Mouse (Mus musculus): ENCODE results near the gene Scin. TPM values are rescaled to one million over a fixed set of nuclear protein-coding genes. Genes with fewer than 3 reads are reported as not detected.
A peak's percentile ranks its signal among the peaks of the same experiment; 100 is the strongest.

Gene Scin
- polyA plus RNA-seq, 1 experiment from 2014 or later = 0.06 TPM

DNA sequence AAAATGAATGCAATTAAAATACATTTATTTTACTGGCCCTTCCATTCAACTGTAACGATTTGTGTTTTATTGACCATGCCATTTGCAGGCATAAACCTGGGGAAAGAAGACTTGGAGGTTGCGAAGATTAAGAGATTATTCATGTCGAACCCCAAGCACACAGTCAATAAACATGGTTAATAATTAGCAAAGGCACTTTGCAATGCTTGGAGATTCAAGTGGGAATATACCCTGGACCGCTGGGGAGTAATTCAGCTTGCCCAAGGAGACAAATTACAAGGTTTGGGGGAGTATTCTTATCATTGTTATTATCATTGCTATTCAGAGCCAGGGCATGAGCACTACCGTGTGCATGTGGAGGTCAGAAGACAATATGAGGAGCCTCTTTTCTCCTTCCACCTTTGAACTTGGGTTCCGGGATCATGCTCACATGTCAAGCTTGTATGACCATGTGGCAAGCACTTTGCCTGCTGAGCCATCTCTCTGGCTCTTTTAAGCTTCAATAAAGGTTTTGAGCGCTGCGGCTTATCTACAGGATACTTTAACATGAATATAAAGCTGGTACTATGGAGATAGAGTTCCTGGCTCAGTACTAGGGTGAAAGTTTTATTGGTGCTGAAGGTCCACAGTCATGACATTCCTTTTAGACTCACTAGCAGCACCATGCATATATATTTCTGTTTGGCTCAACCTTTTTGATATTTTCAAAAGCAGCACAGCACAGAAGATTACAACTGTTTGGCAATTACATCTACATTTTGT is 5.6 kb upstream of the Scin start:
- ATAC-seq (replicated peaks) = no peak
- Histone ChIP-seq H3K36me3 (replicated peaks) (no peaks in the 10 kb centered on the region), H3K9me3 (no peaks in the 10 kb centered on the region), H3K4me1 (no peaks in the 10 kb centered on the region), H3K4me3 (no peak overlapping the region), H3K27ac (no peak overlapping the region), H3K9ac (no peak overlapping the region), H3K4me2 (no peak overlapping the region), H3K27me3 (replicated peaks) (no peaks in the 10 kb centered on the region)
- 84% methylated on average over 8 of the region's 8 CpGs for WGBS

GRCm38 (mm10) chr12:40134529-40134928 is 501 bp upstream of the Scin start:
- peaks cover 16% of the 10 kb centered on the region for H3K4me1 ChIP-seq
- 45% methylated on average over 11 of the region's 11 CpGs for WGBS
- no peak for ATAC-seq (replicated peaks)

DNA sequence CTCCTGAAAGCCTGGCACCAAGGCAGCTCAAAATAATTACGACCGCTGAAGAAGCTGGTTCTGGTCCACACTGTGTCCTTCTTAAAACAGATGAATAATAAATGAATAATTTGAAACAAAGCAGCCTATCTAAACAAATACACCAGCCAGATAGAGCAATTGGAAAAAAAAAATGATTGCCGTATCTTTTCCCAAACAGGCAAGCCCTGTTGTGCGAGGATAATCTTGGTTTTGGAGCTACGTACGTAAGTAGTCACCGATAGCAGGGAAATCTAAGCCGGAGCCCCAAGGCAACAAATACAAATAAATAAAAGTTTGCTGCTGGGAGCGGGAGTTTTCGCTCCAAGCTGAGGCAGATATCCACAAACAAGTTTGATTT is 845 bp downstream of the Scin start:
- no peak overlapping the region for H3K27ac ChIP-seq
- peak overlapping the region; percentile 95 for H3K4me2 ChIP-seq
- peak overlapping the region; percentile 43 for H3K4me3 ChIP-seq
- no peaks in the 10 kb centered on the region for H3K36me3 ChIP-seq (replicated peaks)
- H3K4me1 ChIP-seq = peaks cover 16% of the 10 kb centered on the region
- H3K9ac ChIP-seq = peak overlapping the region; percentile 41; the same call in 1 of the 2 replicates
- WGBS = 17% methylated on average over 10 of the region's 10 CpGs
- peak; percentile 15 for ATAC-seq (replicated peaks)
- no peaks in the 10 kb centered on the region for H3K9me3 ChIP-seq
- H3K27me3 ChIP-seq (replicated peaks) = peaks cover 19% of the 10 kb centered on the region

More at GRCm38 (mm10) chr12:40134529-40134928, 501 bp upstream of the Scin start:
- Histone ChIP-seq H3K27me3 (replicated peaks) (peaks cover 19% of the 10 kb centered on the region), H3K9ac (no peak overlapping the region), H3K9me3 (no peaks in the 10 kb centered on the region), H3K36me3 (replicated peaks) (no peaks in the 10 kb centered on the region), H3K27ac (no peak overlapping the region), H3K4me2 (peak overlapping the region; percentile 95), H3K4me3 (peak overlapping the region; percentile 43; the same call in 1 of the 2 replicates)

DNA sequence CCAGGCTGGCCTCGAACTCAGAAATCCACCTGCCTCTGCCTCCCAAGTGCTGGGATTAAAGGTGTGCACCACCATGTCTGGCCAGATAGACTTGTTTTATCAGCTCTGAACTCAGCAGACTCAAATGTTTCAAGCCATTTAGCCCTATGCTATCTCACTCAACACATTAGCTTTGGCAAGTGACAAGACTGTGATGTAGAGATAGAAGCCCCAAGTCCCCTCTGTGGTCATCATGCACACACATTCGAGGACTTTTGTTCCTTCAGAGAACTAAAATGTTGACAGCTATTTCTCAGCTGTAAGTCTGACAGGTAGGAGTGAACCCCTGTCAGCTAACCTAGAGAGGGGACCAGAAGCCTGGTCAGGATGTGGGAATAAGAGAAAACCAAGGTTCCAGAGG is 15.2 kb downstream of the Scin start:
- Histone ChIP-seq H3K4me1 (no peaks in the 10 kb centered on the region), H3K27me3 (replicated peaks) (no peaks in the 10 kb centered on the region), H3K36me3 (replicated peaks) (no peaks in the 10 kb centered on the region), H3K4me2 (no peak overlapping the region), H3K9me3 (no peaks in the 10 kb centered on the region), H3K9ac (no peak overlapping the region), H3K27ac (no peak overlapping the region), H3K4me3 (no peak overlapping the region)
- no peak for ATAC-seq (replicated peaks)
- 71% methylated on average over 2 of the region's 2 CpGs for WGBS

DNA sequence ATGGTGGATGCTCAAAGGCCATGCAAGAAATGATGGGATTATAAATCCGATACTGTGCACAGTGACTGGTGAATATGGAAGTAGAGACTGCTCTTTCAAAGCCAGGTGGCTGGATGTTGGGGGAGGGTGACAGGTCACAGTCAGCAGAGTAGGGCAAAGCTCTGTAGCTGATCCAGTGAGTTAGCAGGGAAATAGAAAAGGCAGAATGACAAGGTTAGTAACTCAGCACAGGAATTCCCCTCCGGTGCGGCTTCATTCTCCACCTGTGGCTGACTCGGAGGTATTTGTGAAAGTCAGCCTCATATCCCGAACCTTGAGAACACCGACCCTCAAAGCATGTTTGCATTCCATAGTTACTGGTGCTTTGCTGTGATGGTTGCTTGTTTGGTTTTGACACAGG is 17.0 kb downstream of the Scin start:
- no peak overlapping the region for H3K27ac ChIP-seq
- no peak for ATAC-seq (replicated peaks)
- no peak overlapping the region for H3K4me2 ChIP-seq
- H3K4me1 ChIP-seq = no peaks in the 10 kb centered on the region
- H3K9ac ChIP-seq = no peak overlapping the region
- no peak overlapping the region for H3K4me3 ChIP-seq
- no peaks in the 10 kb centered on the region for H3K27me3 ChIP-seq (replicated peaks)
- H3K36me3 ChIP-seq (replicated peaks) = no peaks in the 10 kb centered on the region
- no peaks in the 10 kb centered on the region for H3K9me3 ChIP-seq
- WGBS = 90% methylated on average over 6 of the region's 6 CpGs

- 92% methylated on average over 5 of the region's 5 CpGs for WGBS
- Histone ChIP-seq H3K9ac (no peak overlapping the region), H3K9me3 (no peaks in the 10 kb centered on the region), H3K4me3 (no peak overlapping the region), H3K27ac (no peak overlapping the region), H3K4me1 (no peaks in the 10 kb centered on the region), H3K36me3 (replicated peaks) (no peaks in the 10 kb centered on the region), H3K27me3 (replicated peaks) (no peaks in the 10 kb centered on the region), H3K4me2 (no peak overlapping the region)
- ATAC-seq (replicated peaks) = no peak
Observed at GRCm38 (mm10) chr12:40116214-40116613, 17.8 kb downstream of the Scin start.

DNA sequence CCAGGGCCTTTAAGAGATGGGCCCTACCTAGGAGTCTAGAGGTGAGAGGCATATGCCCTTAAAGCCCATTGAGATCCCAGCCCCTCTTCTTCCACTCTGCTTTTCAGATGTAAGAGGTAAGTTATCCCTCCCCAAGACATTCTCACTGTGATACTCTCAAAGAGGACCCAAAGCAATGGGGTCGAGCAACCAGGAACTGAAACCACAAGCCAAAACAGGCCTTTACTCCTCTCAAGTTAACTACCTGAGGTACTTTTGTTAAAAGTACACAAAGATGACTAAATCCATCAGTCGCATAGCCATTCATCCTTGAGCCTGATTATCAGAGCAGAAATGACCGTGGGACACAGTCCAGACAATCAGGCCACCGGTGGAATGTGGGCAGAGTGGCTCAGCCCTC is 19.1 kb downstream of the Scin start:
- H3K27me3 ChIP-seq (replicated peaks) = no peaks in the 10 kb centered on the region
- WGBS = 92% methylated on average over 4 of the region's 4 CpGs
- no peaks in the 10 kb centered on the region for H3K4me1 ChIP-seq
- no peak overlapping the region for H3K9ac ChIP-seq
- no peak overlapping the region for H3K4me3 ChIP-seq
- no peak overlapping the region for H3K27ac ChIP-seq
- H3K9me3 ChIP-seq = no peaks in the 10 kb centered on the region
- no peak overlapping the region for H3K4me2 ChIP-seq
- no peak for ATAC-seq (replicated peaks)
- H3K36me3 ChIP-seq (replicated peaks) = no peaks in the 10 kb centered on the region

GRCm38 (mm10) chr12:40114020-40114419 is 20.0 kb downstream of the Scin start:
- H3K27me3 ChIP-seq (replicated peaks) = no peaks in the 10 kb centered on the region
- H3K27ac ChIP-seq = no peak overlapping the region
- H3K4me3 ChIP-seq = no peak overlapping the region
- H3K9ac ChIP-seq = no peak overlapping the region
- no peak for ATAC-seq (replicated peaks)
- WGBS = 92% methylated on average over 3 of the region's 3 CpGs
- no peaks in the 10 kb centered on the region for H3K4me1 ChIP-seq
- H3K9me3 ChIP-seq = no peaks in the 10 kb centered on the region
- no peak overlapping the region for H3K4me2 ChIP-seq
- no peaks in the 10 kb centered on the region for H3K36me3 ChIP-seq (replicated peaks)

DNA sequence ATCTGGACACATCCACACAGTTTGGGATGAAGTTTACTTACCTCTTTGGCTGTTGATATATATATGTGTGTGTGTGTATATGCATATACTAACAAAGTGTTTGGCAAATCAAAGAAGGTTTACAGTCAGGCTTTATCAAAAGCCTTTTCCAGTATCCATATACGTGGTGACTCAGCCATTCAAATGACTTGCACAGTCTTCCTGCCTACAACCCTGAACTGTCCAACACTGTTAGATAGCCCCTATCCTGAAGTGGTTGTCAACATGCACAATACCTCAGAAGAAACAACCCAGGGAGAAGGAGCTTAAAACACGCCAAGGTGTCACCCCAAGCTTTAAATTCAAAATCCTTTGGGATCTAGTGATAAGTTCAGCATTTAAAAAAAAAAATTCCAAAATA is 20.4 kb downstream of the Scin start:
- Histone ChIP-seq H3K4me3 (no peak overlapping the region), H3K27me3 (replicated peaks) (no peaks in the 10 kb centered on the region), H3K4me2 (no peak overlapping the region), H3K4me1 (no peaks in the 10 kb centered on the region), H3K9me3 (no peaks in the 10 kb centered on the region), H3K9ac (no peak overlapping the region), H3K36me3 (replicated peaks) (no peaks in the 10 kb centered on the region), H3K27ac (no peak overlapping the region)
- WGBS = 85% methylated on average over 2 of the region's 2 CpGs
- ATAC-seq (replicated peaks) = no peak

GRCm38 (mm10) chr12:40109227-40109626 is 24.8 kb downstream of the Scin start:
- Histone ChIP-seq H3K9ac (no peak overlapping the region), H3K4me2 (no peak overlapping the region), H3K27ac (no peak overlapping the region), H3K4me1 (no peaks in the 10 kb centered on the region), H3K4me3 (no peak overlapping the region), H3K36me3 (replicated peaks) (no peaks in the 10 kb centered on the region), H3K9me3 (no peaks in the 10 kb centered on the region), H3K27me3 (replicated peaks) (no peaks in the 10 kb centered on the region)
- WGBS = 85% methylated on average over 1 of the region's 1 CpGs
- ATAC-seq (replicated peaks) = no peak

DNA sequence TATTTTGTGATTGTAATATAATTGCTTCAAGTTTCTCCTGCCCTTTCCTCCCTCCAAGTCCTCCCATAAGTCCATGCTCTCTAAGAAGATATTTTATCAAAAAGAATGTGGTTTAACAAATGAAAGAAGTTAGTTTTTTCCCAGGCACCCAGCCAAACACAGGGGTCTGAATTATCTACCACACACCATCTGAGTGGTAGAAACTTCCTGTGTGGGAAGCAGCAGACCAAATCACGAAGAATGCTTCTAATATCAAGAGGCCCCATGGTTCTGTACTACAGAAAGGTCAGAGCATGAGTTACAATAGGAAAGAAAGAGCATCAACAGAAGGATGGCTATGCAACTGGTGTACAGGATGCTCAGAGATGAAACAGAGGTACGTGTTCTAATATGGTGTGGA is 25.9 kb downstream of the Scin start:
- Histone ChIP-seq H3K9me3 (no peaks in the 10 kb centered on the region), H3K27ac (no peak overlapping the region), H3K4me2 (no peak overlapping the region), H3K4me3 (no peak overlapping the region), H3K4me1 (no peaks in the 10 kb centered on the region), H3K9ac (no peak overlapping the region), H3K36me3 (replicated peaks) (no peaks in the 10 kb centered on the region), H3K27me3 (replicated peaks) (no peaks in the 10 kb centered on the region)
- 78% methylated on average over 2 of the region's 2 CpGs for WGBS
- no peak for ATAC-seq (replicated peaks)

GRCm38 (mm10) chr12:40106874-40107273 is 27.2 kb downstream of the Scin start:
- Histone ChIP-seq H3K27ac (no peak overlapping the region), H3K36me3 (replicated peaks) (no peaks in the 10 kb centered on the region), H3K4me3 (no peak overlapping the region), H3K27me3 (replicated peaks) (no peaks in the 10 kb centered on the region), H3K4me2 (no peak overlapping the region), H3K9me3 (no peaks in the 10 kb centered on the region), H3K4me1 (no peaks in the 10 kb centered on the region), H3K9ac (no peak overlapping the region)
- no peak for ATAC-seq (replicated peaks)
- WGBS = 78% methylated on average over 5 of the region's 5 CpGs

DNA sequence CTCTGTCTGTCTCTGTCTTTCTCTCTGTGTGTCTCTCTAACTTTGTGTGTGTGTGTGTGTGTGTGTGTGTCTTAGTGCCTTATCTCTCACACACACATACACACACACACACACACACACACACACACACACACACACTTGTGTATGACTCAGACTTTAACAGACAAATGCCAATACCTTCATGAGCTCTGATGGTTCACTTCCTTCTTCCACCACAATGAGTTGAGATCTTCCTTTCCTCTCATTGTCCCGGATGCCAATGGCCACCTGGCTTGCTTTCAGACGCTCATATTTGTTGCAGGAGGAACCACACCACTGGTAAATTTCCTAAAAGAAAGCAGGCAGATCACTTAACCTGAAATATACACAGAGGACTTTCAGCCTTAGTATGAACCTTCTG is 29.3 kb downstream of the Scin start:
- H3K27me3 ChIP-seq (replicated peaks) = no peaks in the 10 kb centered on the region
- ATAC-seq (replicated peaks) = no peak
- 89% methylated on average over 2 of the region's 2 CpGs for WGBS
- H3K4me1 ChIP-seq = no peaks in the 10 kb centered on the region
- no peaks in the 10 kb centered on the region for H3K9me3 ChIP-seq
- no peak overlapping the region for H3K4me3 ChIP-seq
- H3K9ac ChIP-seq = no peak overlapping the region
- H3K4me2 ChIP-seq = no peak overlapping the region
- no peaks in the 10 kb centered on the region for H3K36me3 ChIP-seq (replicated peaks)
- no peak overlapping the region for H3K27ac ChIP-seq
